ENCODE assay signal across 11 mouse cellular contexts in the genomic region with DNA sequence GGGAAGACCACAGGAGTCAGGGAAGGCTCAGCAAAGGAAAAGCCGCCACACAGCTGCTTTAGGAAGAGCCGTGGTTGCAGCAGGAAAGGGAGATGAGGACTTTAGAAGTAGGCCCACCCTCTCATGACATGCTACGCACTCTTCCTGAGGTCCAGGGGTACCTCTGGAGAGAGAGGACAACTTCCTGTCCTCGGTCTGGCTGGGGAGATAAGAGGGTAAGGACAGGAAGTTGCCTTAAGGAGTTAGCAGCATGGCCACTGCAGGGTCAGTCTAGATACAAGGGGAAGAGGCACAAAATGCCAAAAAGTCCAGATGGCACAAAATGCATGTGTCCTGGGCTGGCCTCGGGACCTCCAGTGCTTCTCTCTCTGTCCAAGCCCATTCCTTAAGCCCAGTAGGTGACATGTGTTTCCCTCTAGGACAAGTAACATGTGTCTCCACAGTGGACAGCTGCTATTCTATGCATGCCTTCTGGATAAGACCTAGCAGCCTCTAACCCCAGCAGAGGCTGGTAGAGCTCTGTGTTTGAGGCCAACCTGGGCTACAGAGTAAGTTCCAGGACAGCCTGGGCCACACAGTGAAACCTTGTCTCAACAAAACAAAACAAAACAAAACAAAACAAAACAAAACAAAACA. TPM values are rescaled to one million over a fixed set of nuclear protein-coding genes. Genes with fewer than 3 reads are reported as not detected.
DNase-seq lines count a peak whose midpoint lies in the region; ATAC-seq and TF ChIP-seq lines count a peak whose summit lies in the region.
"Had no signal": no experiment of that assay in that cellular context is flagged by ENCODE, and none has a peak within 500 bp of the region (broad histone marks: within the 10 kb centered on the region; RNA-seq: fewer than 3 reads in every experiment).

No protein-coding gene starts in this region.

- no peak for DNase-seq in gastrocnemius, adult 2 months
- DNase-seq in gastrocnemius, postnatal 36 days: no peak
- peak; percentile 20 to 21 for DNase-seq in heart, postnatal 36 days
- DNase-seq in lung, postnatal 14 days: peak; percentile 46
- no peak for DNase-seq in layer of hippocampus, postnatal 10 days (ENCODE audit: low spot score in 2 of 2)
- DNase-seq in gastrocnemius, postnatal 25 days: no peak
- no peak for DNase-seq in right cerebral cortex, postnatal 25 days
- DNase-seq: gastrocnemius, postnatal 10 days had no signal

- intact Hi-C loops in gastrocnemius, adult 2 months (cut with DNase I): no loop called here
- intact Hi-C loops in gastrocnemius, postnatal 36 days (cut with DNase I): no loop called here
- intact Hi-C loops in heart, postnatal 36 days (cut with DNase I): no loop called here

- no peak for TF ChIP-seq CTCF in gastrocnemius, adult 2 months (IDR thresholded peaks at IDR 0.05)

- H3K27ac ChIP-seq in gastrocnemius, adult 2 months: peak overlapping the region; percentile 64
- H3K27ac ChIP-seq: midbrain, embryonic 13.5 days had no signal

- H3K4me3 ChIP-seq in gastrocnemius, adult 2 months: no peak overlapping the region
- H3K4me3 ChIP-seq: midbrain, embryonic 13.5 days had no signal

- ATAC-seq in granulocyte monocyte progenitor cell, adult 5-6 weeks (replicated peaks; ENCODE audit: poor library complexity, severe bottlenecking): peak; percentile 50
- ATAC-seq: midbrain, embryonic 13.5 days; Patski had no signal

RNA-seq across cellular contexts. Expression of a gene that starts 5.5 kb away (rescaled TPM):
- 1 to 10 TPM; 5.1 to 6.2 TPM for total RNA-seq in gastrocnemius, adult 2 months (2021)
- total RNA-seq in gastrocnemius, postnatal 36 days (2021): 1 to 10 TPM; 6.4 to 7.6 TPM
- total RNA-seq in granulocyte monocyte progenitor cell, adult 5-6 weeks (2014; fragmentation: Nextera tagmentation): 78.9 and 88.4 TPM in 2 replicates
- 65.9 and 73.9 TPM in 2 replicates for total RNA-seq in granulocyte monocyte progenitor cell, adult 5-6 weeks (2017)
- total RNA-seq in heart, postnatal 36 days (2021): 10 to 100 TPM; 11.1 to 11.9 TPM
- 1 to 10 TPM; 5.8 to 7.6 TPM for total RNA-seq in layer of hippocampus, postnatal 10 days (2021)
- 10 to 100 TPM in 1 of 2 experiments, 1 to 10 TPM in 1; 7.2 to 12.9 TPM for total RNA-seq in gastrocnemius, postnatal 25 days (2021)

RNA-seq across cellular contexts. Expression of a gene that starts 43.4 kb away (rescaled TPM):
- total RNA-seq in gastrocnemius, adult 2 months (2021): under 1 TPM; 0.15 to 0.56 TPM
- total RNA-seq in gastrocnemius, postnatal 36 days (2021): under 1 TPM; 0.20 to 0.32 TPM
- total RNA-seq in granulocyte monocyte progenitor cell, adult 5-6 weeks (2014; fragmentation: Nextera tagmentation): 10.4 and 13.3 TPM in 2 replicates
- 3.3 and 4.2 TPM in 2 replicates for total RNA-seq in granulocyte monocyte progenitor cell, adult 5-6 weeks (2017)
- total RNA-seq in heart, postnatal 36 days (2021): under 1 TPM; 0.33 to 0.38 TPM
- total RNA-seq in layer of hippocampus, postnatal 10 days (2021): under 1 TPM; 0.78 to 0.96 TPM
- 1 to 10 TPM in 1 of 2 experiments, under 1 TPM in 1; 0.31 to 1.6 TPM for total RNA-seq in gastrocnemius, postnatal 25 days (2021)

Comparison
In these comparisons a context has a peak if more than half of its experiments do, and no peak if none do; other contexts are left out.
1. DNase-seq: peak in heart, postnatal 36 days (2 of 2) and lung, postnatal 14 days (single experiment); none in gastrocnemius, adult 2 months (single experiment), gastrocnemius, postnatal 36 days (0 of 2), layer of hippocampus, postnatal 10 days (0 of 2), gastrocnemius, postnatal 25 days (single experiment) and right cerebral cortex, postnatal 25 days (single experiment).
2. RNA of a gene that starts 5.5 kb away (total RNA-seq): 65.9 to 88.4 TPM in granulocyte monocyte progenitor cell, adult 5-6 weeks; 7.2 to 12.9 TPM in gastrocnemius, postnatal 25 days, 11.1 to 11.9 TPM in heart, postnatal 36 days, 6.4 to 7.6 TPM in gastrocnemius, postnatal 36 days, 5.8 to 7.6 TPM in layer of hippocampus, postnatal 10 days and 5.1 to 6.2 TPM in gastrocnemius, adult 2 months; every median in the first group is over 4 times any median in the second.